Mouse (Mus musculus) MEL (cell line): ENCODE results near the gene Ppp1r7.

ENCODE experiments used
- CHD2 ChIP-seq: IDR thresholded peaks from 2 replicates; pipeline ENCODE4 v1.6.1; 2011; ENCODE audit warnings: low read length, improper control_type of control experiment
- CTCF ChIP-seq, 3 experiments: IDR thresholded peaks in 2 of 3; conservative IDR thresholded peaks in 1 of 3; 2 replicates each; pipeline ENCODE4 v1.5.1; 2011 to 2012; ENCODE audit warnings: low read length in 3 of 3, low read depth in 2 of 3, mild to moderate bottlenecking in 2 of 3, improper control_type of control experiment in 1 of 3, inconsistent platforms in 1 of 3, mixed read lengths in 1 of 3, moderate library complexity in 1 of 3; ENCODE audit not compliant: control insufficient read depth in 1 of 3, insufficient read depth in 1 of 3, poor library complexity in 1 of 3, severe bottlenecking in 1 of 3
- EP300 ChIP-seq, 2 experiments: IDR thresholded peaks; 2 replicates each; pipeline ENCODE4 v1.6.1; 2011; ENCODE audit warnings: improper control_type of control experiment in 2 of 2, low read length in 2 of 2, low read depth in 1 of 2, mild to moderate bottlenecking in 1 of 2
- ETS1 ChIP-seq: IDR thresholded peaks from 2 replicates; pipeline ENCODE4 v1.6.1; 2012; ENCODE audit warnings: low read depth, mild to moderate bottlenecking, inconsistent platforms, low read length, improper control_type of control experiment, moderate library complexity
- JUND ChIP-seq: IDR thresholded peaks from 2 replicates; pipeline ENCODE4 v1.6.1; 2011; ENCODE audit warnings: low read depth, mild to moderate bottlenecking, improper control_type of control experiment, low read length
- MAFK ChIP-seq: IDR thresholded peaks from 2 replicates; pipeline ENCODE4 v1.6.1; 2011; ENCODE audit warnings: low read depth, mild to moderate bottlenecking, low read length, improper control_type of control experiment, borderline replicate concordance
- MAZ ChIP-seq: IDR thresholded peaks from 2 replicates; pipeline ENCODE4 v1.6.1; 2012; ENCODE audit warnings: low read depth, mild to moderate bottlenecking, inconsistent platforms, low read length, improper control_type of control experiment
- MEF2A ChIP-seq: IDR thresholded peaks from 2 replicates; pipeline ENCODE4 v1.6.1; 2014; ENCODE audit warnings: low read depth, mild to moderate bottlenecking, inconsistent platforms, low read length, improper control_type of control experiment; ENCODE audit not compliant: poor library complexity, insufficient replicate concordance, severe bottlenecking; ENCODE audit errors: extremely low read depth
- MXI1 ChIP-seq: IDR thresholded peaks from 2 replicates; pipeline ENCODE4 v1.6.1; 2011; ENCODE audit warnings: mild to moderate bottlenecking, low read depth, low read length, improper control_type of control experiment
- NRF1 ChIP-seq: IDR thresholded peaks from 2 replicates; pipeline ENCODE4 v1.6.1; 2014; ENCODE audit warnings: low read depth, mild to moderate bottlenecking, inconsistent platforms, low read length, improper control_type of control experiment, moderate library complexity; ENCODE audit not compliant: poor library complexity, insufficient read depth, severe bottlenecking
- POLR2A ChIP-seq, 2 experiments: IDR thresholded peaks; 2 replicates each; pipeline ENCODE4 v1.6.1; 2011 to 2012; ENCODE audit warnings: low read length in 2 of 2, mild to moderate bottlenecking in 2 of 2, control low read depth in 1 of 2, improper control_type of control experiment in 1 of 2, low read depth in 1 of 2, moderate library complexity in 1 of 2; ENCODE audit not compliant: control insufficient read depth in 1 of 2, insufficient read depth in 1 of 2, poor library complexity in 1 of 2
- TAL1 ChIP-seq: IDR thresholded peaks from 2 replicates; pipeline ENCODE4 v1.6.1; 2012; ENCODE audit warnings: mild to moderate bottlenecking, inconsistent platforms, low read length, moderate library complexity, mixed read lengths
- USF1 ChIP-seq: IDR thresholded peaks from 2 replicates; pipeline ENCODE4 v1.6.1; 2014; ENCODE audit warnings: low read depth, mild to moderate bottlenecking, inconsistent platforms, low read length, improper control_type of control experiment, moderate library complexity
- ZMIZ1 ChIP-seq: IDR thresholded peaks from 2 replicates; pipeline ENCODE4 v1.6.1; 2012; ENCODE audit warnings: low read depth, mild to moderate bottlenecking, inconsistent platforms, low read length, improper control_type of control experiment, moderate library complexity

DNA sequence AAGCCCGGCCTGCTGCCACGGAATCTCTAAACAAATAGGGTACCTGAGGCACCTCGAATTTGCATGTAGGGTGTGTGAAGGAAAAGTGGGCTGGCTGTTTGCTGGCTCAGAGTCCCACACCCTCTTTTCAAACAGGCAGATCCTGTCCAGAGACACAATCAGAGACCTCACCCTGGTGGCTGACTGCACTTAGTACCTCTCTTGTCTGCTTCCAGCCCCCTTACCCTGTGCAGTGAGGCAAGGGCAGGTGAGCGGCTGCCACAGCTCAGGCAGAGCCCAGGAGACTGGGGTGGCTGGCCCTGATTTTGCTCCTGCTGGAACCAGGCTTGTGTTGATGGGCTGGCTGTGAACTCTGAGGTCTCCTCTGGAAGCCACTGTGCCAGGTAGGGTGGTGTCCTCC, 31.0 kb downstream of the Ppp1r7 start, which contains the start of gene Ano7:
- TF ChIP-seq CTCF (IDR thresholded peaks at IDR 0.05 in 2 of 3, conservative IDR thresholded peaks at IDR 0.05 in 1 of 3; ENCODE audit: control insufficient read depth in 1 of 3, insufficient read depth in 1 of 3, low read depth in 2 of 3, low read length in 3 of 3, poor library complexity in 1 of 3, severe bottlenecking in 1 of 3) (no peak), POLR2A (IDR thresholded peaks at IDR 0.05; ENCODE audit: control insufficient read depth in 1 of 2, insufficient read depth in 1 of 2, low read depth in 1 of 2, low read length in 2 of 2, poor library complexity in 1 of 2) (no peak), MAFK (no peak), MAZ (no peak), ZMIZ1 (no peak), ETS1 (no peak), EP300 (IDR thresholded peaks at IDR 0.05; ENCODE audit: low read depth in 1 of 2, low read length in 2 of 2) (no peak), TAL1 (no peak), USF1 (no peak), MEF2A (no peak), CHD2 (no peak), JUND (no peak), MXI1 (no peak), NRF1 (no peak)
